9 mouse cellular contexts compared by ENCODE assay signal in genomic region chr5:140387816-140388510, GRCm38 (mm10). TPM values are rescaled to one million over a fixed set of nuclear protein-coding genes. Genes with fewer than 3 reads are reported as not detected.
DNase-seq lines count a peak whose midpoint lies in the region; ATAC-seq and TF ChIP-seq lines count a peak whose summit lies in the region.
"Had no signal": no experiment of that assay in that cellular context is flagged by ENCODE, and none has a peak within 500 bp of the region (broad histone marks: within the 10 kb centered on the region; RNA-seq: fewer than 3 reads in every experiment).

No protein-coding gene starts in this region.

- no peaks in the 10 kb centered on the region for H3K36me3 ChIP-seq in lung, embryonic 14.5 days (ENCODE audit: insufficient read depth)
- no peaks in the 10 kb centered on the region for H3K36me3 ChIP-seq in embryonic facial prominence, embryonic 15.5 days
- no peaks in the 10 kb centered on the region for H3K36me3 ChIP-seq in limb, embryonic 11.5 days (ENCODE audit: control insufficient read depth, insufficient read depth, low read length)
- no peaks in the 10 kb centered on the region for H3K36me3 ChIP-seq in neural tube, embryonic 15.5 days

- H3K9me3 ChIP-seq in lung, embryonic 14.5 days (ENCODE audit: low read depth, low read length), result no peaks in the 10 kb centered on the region
- no peaks in the 10 kb centered on the region for H3K9me3 ChIP-seq in embryonic facial prominence, embryonic 15.5 days (replicated peaks)
- no peaks in the 10 kb centered on the region for H3K9me3 ChIP-seq in limb, embryonic 11.5 days (ENCODE audit: control insufficient read depth, low read length)
- no peaks in the 10 kb centered on the region for H3K9me3 ChIP-seq in neural tube, embryonic 15.5 days (replicated peaks)

- H3K4me2 ChIP-seq in lung, embryonic 14.5 days, result peak overlapping the region; percentile 75
- H3K4me2 ChIP-seq in embryonic facial prominence, embryonic 15.5 days (replicated peaks), result peak overlapping the region; percentile 95
- peak overlapping the region; percentile 96 for H3K4me2 ChIP-seq in limb, embryonic 11.5 days (ENCODE audit: low read depth, severe bottlenecking)
- peak overlapping the region; percentile 94 for H3K4me2 ChIP-seq in neural tube, embryonic 15.5 days

- H3K27ac ChIP-seq in lung, embryonic 14.5 days (ENCODE audit: low read depth), result no peak overlapping the region
- H3K27ac ChIP-seq in embryonic facial prominence, embryonic 15.5 days (replicated peaks), result no peak overlapping the region
- H3K27ac ChIP-seq in limb, embryonic 11.5 days (replicated peaks; ENCODE audit: low read depth, low read length), result no peak overlapping the region
- H3K27ac ChIP-seq in neural tube, embryonic 15.5 days (replicated peaks), result no peak overlapping the region

- H3K9ac ChIP-seq in lung, embryonic 14.5 days, result peak overlapping the region; percentile 57
- no peak overlapping the region for H3K9ac ChIP-seq in embryonic facial prominence, embryonic 15.5 days
- H3K9ac ChIP-seq in limb, embryonic 11.5 days (ENCODE audit: low read length), result no peak overlapping the region
- H3K9ac ChIP-seq in neural tube, embryonic 15.5 days (replicated peaks), result peak overlapping the region; percentile 78

- TF ChIP-seq CTCF in lung, embryonic 14.5 days (IDR thresholded peaks at IDR 0.05; ENCODE audit: low read depth), result no peak

- WGBS in lung, embryonic 14.5 days, result 66% methylated on average over 12 of the region's 12 CpGs
- WGBS in embryonic facial prominence, embryonic 15.5 days, result 67% methylated on average over 12 of the region's 12 CpGs
- 74% methylated on average over 12 of the region's 12 CpGs for WGBS in limb, embryonic 11.5 days
- 76% methylated on average over 12 of the region's 12 CpGs for WGBS in neural tube, embryonic 15.5 days

- H3K4me1 ChIP-seq in lung, embryonic 14.5 days (ENCODE audit: insufficient read depth), result peaks cover 3% of the 10 kb centered on the region; the same call in 1 of the 2 replicates
- H3K4me1 ChIP-seq in embryonic facial prominence, embryonic 15.5 days, result peaks cover 29% of the 10 kb centered on the region
- H3K4me1 ChIP-seq in limb, embryonic 11.5 days (ENCODE audit: control insufficient read depth, insufficient read depth, low read length), result peaks cover 10% of the 10 kb centered on the region; the same call in 1 of the 2 replicates
- H3K4me1 ChIP-seq in neural tube, embryonic 15.5 days, result peaks cover 27% of the 10 kb centered on the region

- H3K27me3 ChIP-seq in lung, embryonic 14.5 days (ENCODE audit: insufficient read depth, low read length), result no peaks in the 10 kb centered on the region
- H3K27me3 ChIP-seq in embryonic facial prominence, embryonic 15.5 days, result no peaks in the 10 kb centered on the region
- no peaks in the 10 kb centered on the region for H3K27me3 ChIP-seq in limb, embryonic 11.5 days (ENCODE audit: control insufficient read depth, insufficient read depth, low read length)
- H3K27me3 ChIP-seq in neural tube, embryonic 15.5 days (replicated peaks), result no peaks in the 10 kb centered on the region

- ATAC-seq in lung, embryonic 14.5 days (ENCODE audit: insufficient read depth), result no peak
- no peak for ATAC-seq in embryonic facial prominence, embryonic 15.5 days (ENCODE audit: insufficient number of reproducible peaks, low FRiP score, low TSS enrichment, low read depth)
- no peak for ATAC-seq in limb, embryonic 11.5 days (ENCODE audit: insufficient number of reproducible peaks, low FRiP score, low TSS enrichment, low read depth)
- no peak for ATAC-seq in neural tube, embryonic 15.5 days (ENCODE audit: low FRiP score)

- peak overlapping the region; percentile 72 for H3K4me3 ChIP-seq in lung, embryonic 14.5 days (ENCODE audit: low read depth, low read length)
- H3K4me3 ChIP-seq in embryonic facial prominence, embryonic 15.5 days (replicated peaks), result peak overlapping the region; percentile 77
- peak overlapping the region; percentile 62 for H3K4me3 ChIP-seq in limb, embryonic 11.5 days (ENCODE audit: low read depth, low read length)
- peak overlapping the region; percentile 76 for H3K4me3 ChIP-seq in neural tube, embryonic 15.5 days (replicated peaks)

- no peak for DNase-seq in lung, embryonic 14.5 days
- DNase-seq in lung, postnatal 25 days (ENCODE audit: low spot score), result no peak
- no peak for DNase-seq in limb, embryonic 11.5 days (ENCODE audit: low spot score)
- no peak for DNase-seq in layer of hippocampus, adult 11-12 months (ENCODE audit: low spot score)
- no peak for DNase-seq in thymus, postnatal 25 days
- DNase-seq in layer of hippocampus, postnatal 10 days (ENCODE audit: low spot score in 2 of 2), result no peak

RNA-seq across cellular contexts. Expression of gene Snx8, which starts 1.1 kb away (rescaled TPM):
- polyA plus RNA-seq in lung, embryonic 14.5 days (2014; fragmentation: Nextera tagmentation; extraction: Ambion mirVana), result 8.3 and 9.5 TPM in 2 replicates
- polyA plus RNA-seq in embryonic facial prominence, embryonic 15.5 days (2015; fragmentation: Nextera tagmentation; extraction: Ambion mirVana), result 21.2 and 23.3 TPM in 2 replicates
- polyA plus RNA-seq in limb, embryonic 11.5 days (2014; fragmentation: Nextera tagmentation; extraction: Ambion mirVana), result 9.7 and 10.1 TPM in 2 replicates
- polyA plus RNA-seq in neural tube, embryonic 15.5 days (2015; fragmentation: Nextera tagmentation; extraction: Ambion mirVana), result 30.0 and 36.7 TPM in 2 replicates
- 10 to 100 TPM; 14.9 to 15.5 TPM for total RNA-seq in layer of hippocampus, postnatal 10 days (2021)

RNA-seq across cellular contexts. Expression of gene Eif3b, which starts 31.2 kb away (rescaled TPM):
- polyA plus RNA-seq in lung, embryonic 14.5 days (2014; fragmentation: Nextera tagmentation; extraction: Ambion mirVana), result 172 and 184 TPM in 2 replicates
- 126 and 130 TPM in 2 replicates for polyA plus RNA-seq in embryonic facial prominence, embryonic 15.5 days (2015; fragmentation: Nextera tagmentation; extraction: Ambion mirVana)
- 210 and 212 TPM in 2 replicates for polyA plus RNA-seq in limb, embryonic 11.5 days (2014; fragmentation: Nextera tagmentation; extraction: Ambion mirVana)
- polyA plus RNA-seq in neural tube, embryonic 15.5 days (2015; fragmentation: Nextera tagmentation; extraction: Ambion mirVana), result 80.0 and 93.1 TPM in 2 replicates
- total RNA-seq in layer of hippocampus, postnatal 10 days (2021), result 100 to 1,000 TPM; 126 to 128 TPM

RNA-seq across cellular contexts. Expression of gene Mrm2, which starts 56.3 kb away (rescaled TPM):
- 18.3 and 19.9 TPM in 2 replicates for polyA plus RNA-seq in lung, embryonic 14.5 days (2014; fragmentation: Nextera tagmentation; extraction: Ambion mirVana)
- polyA plus RNA-seq in embryonic facial prominence, embryonic 15.5 days (2015; fragmentation: Nextera tagmentation; extraction: Ambion mirVana), result 20.4 and 21.9 TPM in 2 replicates
- 23.5 and 27.3 TPM in 2 replicates for polyA plus RNA-seq in limb, embryonic 11.5 days (2014; fragmentation: Nextera tagmentation; extraction: Ambion mirVana)
- polyA plus RNA-seq in neural tube, embryonic 15.5 days (2015; fragmentation: Nextera tagmentation; extraction: Ambion mirVana), result 20.8 and 22.3 TPM in 2 replicates
- total RNA-seq in layer of hippocampus, postnatal 10 days (2021), result 1 to 10 TPM; 8.4 to 9.4 TPM

RNA-seq across cellular contexts. Expression of gene Gm4869, which starts 57.5 kb away (rescaled TPM):
- not detected in 2 replicates for polyA plus RNA-seq in lung, embryonic 14.5 days (2014; fragmentation: Nextera tagmentation; extraction: Ambion mirVana)
- polyA plus RNA-seq in embryonic facial prominence, embryonic 15.5 days (2015; fragmentation: Nextera tagmentation; extraction: Ambion mirVana), result 0.20 and 0.47 TPM in 2 replicates
- polyA plus RNA-seq in limb, embryonic 11.5 days (2014; fragmentation: Nextera tagmentation; extraction: Ambion mirVana), result not detected in 2 replicates
- not detected in 2 replicates for polyA plus RNA-seq in neural tube, embryonic 15.5 days (2015; fragmentation: Nextera tagmentation; extraction: Ambion mirVana)
- total RNA-seq in layer of hippocampus, postnatal 10 days (2021), result not detected
- total RNA-seq: left cerebral cortex, adult 8-10 months had no signal

Comparison
In these comparisons a context has a peak if more than half of its experiments do, and no peak if none do; other contexts are left out.
1. H3K9ac ChIP-seq: peak in lung, embryonic 14.5 days (single experiment) and neural tube, embryonic 15.5 days (single experiment); none in embryonic facial prominence, embryonic 15.5 days (single experiment) and limb, embryonic 11.5 days (single experiment).
2. Peak in every context shown above with its lines, with median percentiles within 50 percentile points of each other: H3K4me2 ChIP-seq and H3K4me3 ChIP-seq.